Mouse (Mus musculus) spleen, postnatal 4 days (tissue): ENCODE data around the gene 3110001I22Rik.
"Not testable (repeated sequence)": the region's sequence is repeated elsewhere in the genome, so short reads cannot be mapped to it uniquely, and the experiment has no call there.

Experiments used
- DNase-seq, 2 experiments: peaks; one replicate each; pipeline ENCODE4 v3.0.0; 2022; ENCODE audit warnings: low spot score in 2 of 2

3110001I22Rik gene

GRCm38 (mm10) chr16:13671685-13672385, at the start of gene 3110001I22Rik, which contains the start of gene Bfar:
Gene 3110001I22Rik, plus strand, starts transcription at chr16:13671929.
Gene Bfar, plus strand, starts transcription at chr16:13671858.
- peak; percentile 86 to 92 for DNase-seq

GRCm38 (mm10) chr16:13628345-13628744, 43.4 kb upstream of the 3110001I22Rik start:
- DNase-seq: no peak

GRCm38 (mm10) chr16:13638198-13638597, 33.5 kb upstream of the 3110001I22Rik start:
- not testable (repeated sequence) for DNase-seq

- DNase-seq: no peak
Measured at GRCm38 (mm10) chr16:13639508-13639907, 32.2 kb upstream of the 3110001I22Rik start.

GRCm38 (mm10) chr16:13640064-13640463, 31.7 kb upstream of the 3110001I22Rik start:
- DNase-seq: no peak

GRCm38 (mm10) chr16:13644474-13644873, 27.3 kb upstream of the 3110001I22Rik start:
- DNase-seq: no peak

GRCm38 (mm10) chr16:13645930-13646329, 25.8 kb upstream of the 3110001I22Rik start:
- DNase-seq: no peak

- DNase-seq: no peak
Measured at GRCm38 (mm10) chr16:13658886-13659285, 12.8 kb upstream of the 3110001I22Rik start.

GRCm38 (mm10) chr16:13660736-13661135, 11.0 kb upstream of the 3110001I22Rik start:
- no peak for DNase-seq

GRCm38 (mm10) chr16:13667878-13668343, 3.8 kb upstream of the 3110001I22Rik start, which contains the start of gene Parn:
Gene Parn, minus strand, starts transcription at chr16:13668170.
- DNase-seq: peak; percentile 91 to 95

- no peak for DNase-seq
Measured at GRCm38 (mm10) chr16:13668402-13669108, 3.2 kb upstream of the 3110001I22Rik start.

GRCm38 (mm10) chr16:13669282-13669681, 2.4 kb upstream of the 3110001I22Rik start:
- DNase-seq: no peak

GRCm38 (mm10) chr16:13670896-13671295, 833 bp upstream of the 3110001I22Rik start:
- not testable (repeated sequence) for DNase-seq

- DNase-seq: peak; percentile 70 to 83
Measured at GRCm38 (mm10) chr16:13672386-13672898, 713 bp downstream of the 3110001I22Rik start.

GRCm38 (mm10) chr16:13673114-13673513, 1.4 kb downstream of the 3110001I22Rik start:
- no peak for DNase-seq

GRCm38 (mm10) chr16:13674511-13674910, 2.8 kb downstream of the 3110001I22Rik start:
- no peak for DNase-seq

GRCm38 (mm10) chr16:13678601-13679319, 7.0 kb downstream of the 3110001I22Rik start:
- no peak for DNase-seq

- no peak for DNase-seq
Measured at GRCm38 (mm10) chr16:13698998-13699397, 27.3 kb downstream of the 3110001I22Rik start.

- DNase-seq: no peak
Measured at GRCm38 (mm10) chr16:13702184-13702583, 30.5 kb downstream of the 3110001I22Rik start.

- DNase-seq: no peak
Measured at GRCm38 (mm10) chr16:13704676-13705075, 32.9 kb downstream of the 3110001I22Rik start.

GRCm38 (mm10) chr16:13714910-13715309, 43.2 kb downstream of the 3110001I22Rik start:
- no peak for DNase-seq
